Mouse (Mus musculus) heart, embryonic 10.5 days (tissue): ENCODE data around the gene Prss21. TPM values are rescaled to one million over a fixed set of nuclear protein-coding genes. Genes with fewer than 3 reads are reported as not detected.

ENCODE experiments used
- DNase-seq: peaks from one replicate; pipeline ENCODE4 v3.0.0-alpha.2; 2017; ENCODE audit warnings: low spot score
- H3K27ac ChIP-seq: fragments of 300-500 bp; sonication (generic); 2 replicates; pipeline ENCODE4 v1.5.1; 2016; ENCODE audit warnings: mild to moderate bottlenecking
- H3K27me3 ChIP-seq: fragments of 300-500 bp; sonication (generic); 2 replicates; pipeline ENCODE4 v1.6.1; 2016; ENCODE audit warnings: mild to moderate bottlenecking; ENCODE audit not compliant: poor library complexity, insufficient read depth, severe bottlenecking
- H3K36me3 ChIP-seq: fragments of 300-500 bp; sonication (generic); 2 replicates; pipeline ENCODE4 v1.6.1; 2016; ENCODE audit warnings: mild to moderate bottlenecking, moderate library complexity
- H3K4me1 ChIP-seq: fragments of 300-500 bp; sonication (generic); 2 replicates; pipeline ENCODE4 v1.6.1; 2016; ENCODE audit warnings: mild to moderate bottlenecking
- H3K4me3 ChIP-seq: fragments of 300-500 bp; sonication (generic); 2 replicates; pipeline ENCODE4 v1.5.1; 2016; ENCODE audit warnings: mild to moderate bottlenecking, moderate library complexity
- H3K9me3 ChIP-seq: fragments of 300-500 bp; sonication (generic); 2 replicates; pipeline ENCODE4 v1.6.1; 2016; ENCODE audit warnings: mild to moderate bottlenecking, moderate library complexity
- WGBS: fragments of 180-500 bp; shearing (Covaris S2); methylation state at CpG from one replicate; pipeline ENCODE4 v1.1.7; 2016; 5-methylcytosine and 5-hydroxymethylcytosine counted together
- polyA plus RNA-seq: library from polyadenylated mRNA; unstranded; fragments of >200 nt; fragmentation: Nextera tagmentation; extraction: Ambion mirVana; gene quantifications from 2 replicates; pipeline ENCODE4 v1.2.1, GENCODE M21; 2016

Gene Prss21
- not detected in 2 replicates for polyA plus RNA-seq

GRCm38 (mm10) chr17:23867756-23868155 lies at the start of gene Prss21:
Gene Prss21 (plus strand): TSS chr17:23868056.
- Histone ChIP-seq H3K27ac (no peak within 1 kb of the TSS), H3K4me1 (peaks cover 6% of the 10 kb centered on the region; the same call in 1 of the 2 replicates), H3K4me3 (no peak within 1 kb of the TSS), H3K36me3 (no peaks in the 10 kb centered on the region), H3K27me3 (0 out of 2 replicates have a peak, but pooled peaks cover 3% of the 10 kb centered on the region), H3K9me3 (no peaks in the 10 kb centered on the region; the same call in 1 of the 2 replicates)
- 78% methylated on average over 15 of the region's 15 CpGs for WGBS
- no peak for DNase-seq

DNA sequence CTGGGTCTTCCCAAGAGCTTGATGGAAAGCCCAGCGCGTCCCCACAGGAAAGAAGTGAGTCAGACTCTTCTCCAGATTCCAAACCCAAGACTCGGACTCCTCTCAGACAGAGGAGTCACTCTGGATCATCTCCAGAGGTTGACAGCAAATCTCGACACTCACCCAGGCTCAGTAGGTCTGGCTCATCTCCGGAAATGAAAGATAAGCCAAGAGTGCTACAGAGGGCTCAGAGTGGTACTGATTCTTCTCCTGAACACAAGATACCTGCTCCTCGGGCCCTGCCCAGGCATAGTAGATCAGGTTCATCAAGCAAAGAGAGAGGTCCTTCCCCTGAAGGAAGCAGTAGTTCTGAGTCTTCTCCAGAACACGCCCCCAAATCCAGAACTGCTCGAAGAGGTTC lies 49.3 kb upstream of the Prss21 start:
- no peaks in the 10 kb centered on the region for H3K27me3 ChIP-seq
- WGBS, result 94% methylated on average over 8 of the region's 8 CpGs
- peaks cover 100% of the 10 kb centered on the region for H3K36me3 ChIP-seq
- no peak overlapping the region for H3K4me3 ChIP-seq
- DNase-seq, result no peak
- H3K4me1 ChIP-seq, result peaks cover 12% of the 10 kb centered on the region; the same call in 1 of the 2 replicates
- no peak overlapping the region for H3K27ac ChIP-seq
- H3K9me3 ChIP-seq, result peaks cover 12% of the 10 kb centered on the region; the same call in 1 of the 2 replicates

GRCm38 (mm10) chr17:23819235-23819634 lies 48.6 kb upstream of the Prss21 start:
- no peak for DNase-seq
- 97% methylated on average over 25 of the region's 25 CpGs for WGBS

DNA sequence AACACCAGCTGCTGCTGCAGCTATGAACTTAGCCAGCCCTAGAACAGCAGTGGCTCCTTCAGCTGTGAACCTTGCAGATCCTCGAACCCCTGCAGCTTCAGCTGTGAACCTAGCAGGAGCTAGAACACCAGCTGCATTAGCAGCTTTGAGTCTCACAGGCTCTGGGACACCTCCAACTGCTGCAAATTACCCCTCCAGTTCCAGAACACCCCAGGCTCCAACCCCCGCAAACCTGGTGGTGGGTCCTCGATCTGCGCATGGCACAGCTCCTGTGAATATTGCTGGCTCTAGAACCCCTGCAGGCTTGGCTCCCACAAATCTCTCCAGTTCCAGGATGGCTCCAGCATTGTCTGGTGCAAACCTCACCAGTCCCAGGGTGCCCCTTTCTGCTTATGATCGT lies 47.1 kb upstream of the Prss21 start:
- Histone ChIP-seq H3K27me3 (no peaks in the 10 kb centered on the region), H3K27ac (no peak overlapping the region; the same call in 1 of the 2 replicates), H3K4me1 (peaks cover 12% of the 10 kb centered on the region; the same call in 1 of the 2 replicates), H3K36me3 (peaks cover 100% of the 10 kb centered on the region), H3K4me3 (no peak overlapping the region; the same call in 1 of the 2 replicates), H3K9me3 (peaks cover 8% of the 10 kb centered on the region; the same call in 1 of the 2 replicates)
- WGBS, result 97% methylated on average over 5 of the region's 5 CpGs
- no peak for DNase-seq

More at GRCm38 (mm10) chr17:23819235-23819634, 48.6 kb upstream of the Prss21 start:
- H3K27me3 ChIP-seq, result no peaks in the 10 kb centered on the region
- H3K27ac ChIP-seq, result no peak overlapping the region
- peaks cover 100% of the 10 kb centered on the region for H3K36me3 ChIP-seq
- peaks cover 12% of the 10 kb centered on the region; the same call in 1 of the 2 replicates for H3K9me3 ChIP-seq
- peaks cover 12% of the 10 kb centered on the region; the same call in 1 of the 2 replicates for H3K4me1 ChIP-seq
- H3K4me3 ChIP-seq, result no peak overlapping the region

- peaks cover 100% of the 10 kb centered on the region for H3K36me3 ChIP-seq
Measured at GRCm38 (mm10) chr17:23822094-23822493, 45.8 kb upstream of the Prss21 start.

GRCm38 (mm10) chr17:23823018-23823417 lies 44.8 kb upstream of the Prss21 start:
- 87% methylated on average over 16 of the region's 16 CpGs for WGBS
- Histone ChIP-seq H3K36me3 (peaks cover 94% of the 10 kb centered on the region), H3K9me3 (peaks cover 6% of the 10 kb centered on the region; the same call in 1 of the 2 replicates), H3K27ac (no peak overlapping the region), H3K4me1 (peaks cover 17% of the 10 kb centered on the region), H3K4me3 (no peak overlapping the region), H3K27me3 (no peaks in the 10 kb centered on the region)
- no peak for DNase-seq

More at GRCm38 (mm10) chr17:23822094-23822493, 45.8 kb upstream of the Prss21 start:
- Histone ChIP-seq H3K4me1 (peaks cover 12% of the 10 kb centered on the region), H3K9me3 (peaks cover 6% of the 10 kb centered on the region; the same call in 1 of the 2 replicates), H3K4me3 (no peak overlapping the region; the same call in 1 of the 2 replicates), H3K27me3 (no peaks in the 10 kb centered on the region), H3K27ac (no peak overlapping the region)
- whole genome bisulfite sequencing, result 70% methylated on average over 6 of the region's 6 CpGs
- DNase-seq, result no peak

GRCm38 (mm10) chr17:23823614-23824013 lies 44.2 kb upstream of the Prss21 start:
- DNase-seq, result no peak
- Histone ChIP-seq H3K4me3 (no peak overlapping the region), H3K27me3 (no peaks in the 10 kb centered on the region), H3K27ac (no peak overlapping the region), H3K9me3 (peaks cover 2% of the 10 kb centered on the region; the same call in 1 of the 2 replicates), H3K4me1 (peaks cover 17% of the 10 kb centered on the region), H3K36me3 (peaks cover 88% of the 10 kb centered on the region)
- WGBS, result 90% methylated on average over 12 of the region's 12 CpGs

DNA sequence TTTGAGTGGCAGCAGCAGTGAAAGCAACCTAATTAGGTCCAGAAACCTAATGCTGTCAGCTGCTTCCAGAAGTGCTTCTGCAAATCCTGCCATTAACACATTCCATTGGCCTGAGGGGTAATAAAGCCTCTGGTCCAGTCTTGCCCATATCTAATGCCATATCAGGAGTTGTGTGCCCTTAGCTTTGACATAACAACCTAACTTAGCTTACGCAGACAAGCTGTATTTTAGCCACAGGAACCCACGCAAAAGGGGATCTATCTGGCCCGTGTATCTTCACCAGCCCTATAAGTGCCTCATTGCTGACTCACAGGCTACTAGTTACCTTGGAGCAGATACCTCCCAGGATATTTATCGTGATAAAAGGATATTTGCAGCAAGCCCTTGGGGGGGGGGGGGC lies 42.3 kb upstream of the Prss21 start:
- no peaks in the 10 kb centered on the region for H3K9me3 ChIP-seq
- H3K36me3 ChIP-seq, result peaks cover 68% of the 10 kb centered on the region
- no peak overlapping the region for H3K27ac ChIP-seq
- H3K4me1 ChIP-seq, result peaks cover 17% of the 10 kb centered on the region
- no peak overlapping the region for H3K4me3 ChIP-seq
- WGBS, result 80% methylated on average over 4 of the region's 4 CpGs
- H3K27me3 ChIP-seq, result peaks cover 1% of the 10 kb centered on the region; the same call in 1 of the 2 replicates
- no peak for DNase-seq

- Histone ChIP-seq H3K4me3 (peak overlapping the region; percentile 86), H3K27me3 (peaks cover 25% of the 10 kb centered on the region), H3K9me3 (no peaks in the 10 kb centered on the region), H3K4me1 (peaks cover 5% of the 10 kb centered on the region; the same call in 1 of the 2 replicates), H3K27ac (peak overlapping the region; percentile 93), H3K36me3 (peaks cover 40% of the 10 kb centered on the region)
- under 1% methylated on average over 47 of the region's 47 CpGs for WGBS
- DNase-seq, result peak; percentile 85
Measured at GRCm38 (mm10) chr17:23828271-23829001, 39.4 kb upstream of the Prss21 start.

GRCm38 (mm10) chr17:23829064-23829619 lies 38.7 kb upstream of the Prss21 start, which contains the start of gene Elob:
Gene Elob (minus strand): TSS chr17:23829136.
- Histone ChIP-seq H3K4me3 (peak within 1 kb of the TSS; percentile 86), H3K4me1 (peaks cover 5% of the 10 kb centered on the region; the same call in 1 of the 2 replicates), H3K27me3 (peaks cover 32% of the 10 kb centered on the region), H3K36me3 (peaks cover 33% of the 10 kb centered on the region), H3K9me3 (no peaks in the 10 kb centered on the region), H3K27ac (peak within 1 kb of the TSS; percentile 93)
- peak; percentile 94 for DNase-seq
- WGBS, result 1% methylated on average over 22 of the region's 42 CpGs

GRCm38 (mm10) chr17:23831201-23831600 lies 36.7 kb upstream of the Prss21 start:
- Histone ChIP-seq H3K27ac (no peak overlapping the region), H3K36me3 (peaks cover 12% of the 10 kb centered on the region), H3K4me3 (no peak overlapping the region), H3K9me3 (no peaks in the 10 kb centered on the region), H3K4me1 (peaks cover 5% of the 10 kb centered on the region; the same call in 1 of the 2 replicates), H3K27me3 (peaks cover 51% of the 10 kb centered on the region)
- 82% methylated on average over 1 of the region's 1 CpGs for WGBS
- DNase-seq, result no peak

GRCm38 (mm10) chr17:23836006-23836575 lies 31.8 kb upstream of the Prss21 start, which contains the start of gene Prss33:
Gene Prss33 (minus strand): TSS chr17:23836056.
- H3K27ac ChIP-seq, result no peak within 1 kb of the TSS
- H3K9me3 ChIP-seq, result no peaks in the 10 kb centered on the region
- H3K36me3 ChIP-seq, result no peaks in the 10 kb centered on the region
- H3K4me1 ChIP-seq, result no peaks in the 10 kb centered on the region
- peaks cover 50% of the 10 kb centered on the region for H3K27me3 ChIP-seq
- H3K4me3 ChIP-seq, result no peak within 1 kb of the TSS
- no peak for DNase-seq
- WGBS, result 70% methylated on average over 8 of the region's 8 CpGs
